Mouse (Mus musculus) forebrain, embryonic 12.5 days (tissue): ENCODE measurements around the gene Gm29776. TPM values are rescaled to one million over a fixed set of nuclear protein-coding genes. Genes with fewer than 3 reads are reported as not detected.

Experiments
- ATAC-seq: fragments of 200-750 bp; cut with Nextera tagmentation; 2 replicates; pipeline ENCODE4 v1.8.0; 2017; ENCODE audit warnings: moderate TSS enrichment; ENCODE audit not compliant: low FRiP score
- H3K27ac ChIP-seq: fragments of 300-500 bp; sonication (generic); 2 replicates; pipeline ENCODE4 v1.5.1; 2016; ENCODE audit warnings: mild to moderate bottlenecking
- H3K27me3 ChIP-seq: fragments of 300-500 bp; sonication (generic); 2 replicates; pipeline ENCODE4 v1.6.1; 2016; ENCODE audit warnings: mild to moderate bottlenecking
- H3K36me3 ChIP-seq: fragments of 300-500 bp; sonication (generic); replicated peaks from 2 replicates; pipeline ENCODE4 v1.6.1; 2016; ENCODE audit warnings: mild to moderate bottlenecking
- H3K4me1 ChIP-seq: fragments of 300-500 bp; sonication (generic); 2 replicates; pipeline ENCODE4 v1.6.1; 2016
- H3K4me2 ChIP-seq: fragments of 300-500 bp; sonication (generic); 2 replicates; pipeline ENCODE4 v1.6.1; 2016; ENCODE audit warnings: mild to moderate bottlenecking, moderate library complexity
- H3K4me3 ChIP-seq: fragments of 300-500 bp; sonication (generic); replicated peaks from 2 replicates; pipeline ENCODE4 v1.5.1; 2016; ENCODE audit warnings: mild to moderate bottlenecking
- H3K9ac ChIP-seq: fragments of 300-500 bp; sonication (generic); 2 replicates; pipeline ENCODE4 v1.6.1; 2016; ENCODE audit warnings: mild to moderate bottlenecking
- H3K9me3 ChIP-seq: fragments of 300-500 bp; sonication (generic); 2 replicates; pipeline ENCODE4 v1.6.1; 2016
- WGBS: fragments of 180-500 bp; shearing (Covaris S2); methylation state at CpG from one replicate; pipeline ENCODE4 v1.1.7; 2016; 5-methylcytosine and 5-hydroxymethylcytosine counted together
- polyA plus RNA-seq: library from polyadenylated mRNA; unstranded; fragments of >200 nt; fragmentation: Nextera tagmentation; extraction: Ambion mirVana; gene quantifications from 2 replicates; pipeline ENCODE4 v1.2.1, GENCODE M21; 2016

Gene Gm29776
- polyA plus RNA-seq, 1 experiment from 2014 or later = not detected

GRCm38 (mm10) chr14:54705844-54706243 lies 7.2 kb upstream of the Gm29776 start:
- ATAC-seq = no peak
- Histone ChIP-seq H3K4me2 (no peak overlapping the region), H3K4me3 (no peak overlapping the region), H3K27me3 (0 out of 2 replicates have a peak, but pooled peaks cover 4% of the 10 kb centered on the region), H3K9me3 (no peaks in the 10 kb centered on the region), H3K4me1 (no peaks in the 10 kb centered on the region), H3K27ac (no peak overlapping the region), H3K9ac (no peak overlapping the region), H3K36me3 (no peaks in the 10 kb centered on the region)
- 73% methylated on average over 5 of the region's 5 CpGs for WGBS

GRCm38 (mm10) chr14:54703207-54703606 lies 4.6 kb upstream of the Gm29776 start:
- Histone ChIP-seq H3K36me3 (no peaks in the 10 kb centered on the region), H3K9me3 (no peaks in the 10 kb centered on the region), H3K4me3 (no peak overlapping the region), H3K4me1 (no peaks in the 10 kb centered on the region), H3K27me3 (0 out of 2 replicates have a peak, but pooled peaks cover 4% of the 10 kb centered on the region), H3K4me2 (no peak overlapping the region), H3K9ac (no peak overlapping the region), H3K27ac (no peak overlapping the region)
- WGBS = 69% methylated on average over 10 of the region's 10 CpGs
- ATAC-seq = no peak

GRCm38 (mm10) chr14:54701298-54701697 lies 2.7 kb upstream of the Gm29776 start:
- Histone ChIP-seq H3K4me1 (no peaks in the 10 kb centered on the region), H3K4me2 (no peak overlapping the region), H3K27ac (no peak overlapping the region), H3K36me3 (no peaks in the 10 kb centered on the region), H3K27me3 (0 out of 2 replicates have a peak, but pooled peaks cover 4% of the 10 kb centered on the region), H3K9me3 (no peaks in the 10 kb centered on the region), H3K9ac (no peak overlapping the region), H3K4me3 (no peak overlapping the region)
- ATAC-seq = no peak
- 9% methylated on average over 6 of the region's 6 CpGs for WGBS

- no peaks in the 10 kb centered on the region for H3K9me3 ChIP-seq
- no peaks in the 10 kb centered on the region for H3K36me3 ChIP-seq
- no peak overlapping the region for H3K4me3 ChIP-seq
- H3K4me2 ChIP-seq = no peak overlapping the region
- H3K27me3 ChIP-seq = 0 out of 2 replicates have a peak, but pooled peaks cover 4% of the 10 kb centered on the region
- H3K9ac ChIP-seq = no peak overlapping the region
- no peak overlapping the region for H3K27ac ChIP-seq
- no peak for ATAC-seq
- H3K4me1 ChIP-seq = no peaks in the 10 kb centered on the region
- 64% methylated on average over 3 of the region's 3 CpGs for WGBS
These were observed 953 bp upstream of the Gm29776 start for GRCm38 (mm10) chr14:54699586-54699985.

- 91% methylated on average over 4 of the region's 4 CpGs for WGBS
- Histone ChIP-seq H3K4me1 (no peaks in the 10 kb centered on the region), H3K27ac (no peak overlapping the region), H3K27me3 (no peaks in the 10 kb centered on the region), H3K36me3 (peaks cover 16% of the 10 kb centered on the region), H3K9ac (no peak overlapping the region), H3K4me3 (no peak overlapping the region), H3K9me3 (no peaks in the 10 kb centered on the region), H3K4me2 (no peak overlapping the region)
- no peak for ATAC-seq
These were observed 1.9 kb downstream of the Gm29776 start for GRCm38 (mm10) chr14:54696752-54697151.

- Histone ChIP-seq H3K4me2 (no peak overlapping the region), H3K4me3 (no peak overlapping the region), H3K9ac (no peak overlapping the region), H3K9me3 (no peaks in the 10 kb centered on the region), H3K36me3 (peaks cover 27% of the 10 kb centered on the region), H3K4me1 (no peaks in the 10 kb centered on the region), H3K27ac (no peak overlapping the region), H3K27me3 (no peaks in the 10 kb centered on the region)
- 86% methylated on average over 6 of the region's 6 CpGs for WGBS
- no peak for ATAC-seq
These were observed 3.6 kb downstream of the Gm29776 start for GRCm38 (mm10) chr14:54695042-54695441.

GRCm38 (mm10) chr14:54687251-54687650 lies 11.4 kb downstream of the Gm29776 start:
- Histone ChIP-seq H3K4me2 (peak overlapping the region; percentile 73), H3K9me3 (no peaks in the 10 kb centered on the region), H3K4me3 (peak overlapping the region; percentile 86), H3K27ac (peak overlapping the region; percentile 61), H3K9ac (peak overlapping the region; percentile 88), H3K27me3 (no peaks in the 10 kb centered on the region), H3K4me1 (peaks cover 24% of the 10 kb centered on the region), H3K36me3 (peaks cover 37% of the 10 kb centered on the region)
- ATAC-seq = no peak
- WGBS = 11% methylated on average over 8 of the region's 8 CpGs

GRCm38 (mm10) chr14:54686522-54687143 lies 12.0 kb downstream of the Gm29776 start, which contains the start of gene Acin1:
TSS of gene Acin1 (minus strand) at chr14:54686931.
- Histone ChIP-seq H3K4me1 (peaks cover 24% of the 10 kb centered on the region), H3K9me3 (no peaks in the 10 kb centered on the region), H3K27me3 (no peaks in the 10 kb centered on the region), H3K27ac (peak within 1 kb of the TSS; percentile 96), H3K9ac (peak within 1 kb of the TSS; percentile 88), H3K4me3 (peak within 1 kb of the TSS; percentile 86), H3K36me3 (peaks cover 43% of the 10 kb centered on the region), H3K4me2 (peak within 1 kb of the TSS; percentile 83)
- ATAC-seq = peak; percentile 98
- WGBS = 0% methylated on average over 44 of the region's 44 CpGs

- Histone ChIP-seq H3K4me1 (peaks cover 24% of the 10 kb centered on the region), H3K27ac (peak within 1 kb of the TSS; percentile 96), H3K4me3 (peak within 1 kb of the TSS; percentile 86), H3K9ac (peak within 1 kb of the TSS; percentile 88), H3K9me3 (no peaks in the 10 kb centered on the region), H3K4me2 (peak within 1 kb of the TSS; percentile 83), H3K27me3 (no peaks in the 10 kb centered on the region), H3K36me3 (peaks cover 44% of the 10 kb centered on the region)
- WGBS = under 1% methylated on average over 41 of the region's 41 CpGs
- peak; percentile 83 for ATAC-seq
These were observed 12.5 kb downstream of the Gm29776 start, which contains the start of gene 1700123O20Rik for GRCm38 (mm10) chr14:54686063-54686521. TSS of gene 1700123O20Rik (plus strand) at chr14:54686216.

- Histone ChIP-seq H3K9me3 (no peaks in the 10 kb centered on the region), H3K9ac (peak overlapping the region; percentile 88), H3K4me3 (peak overlapping the region; percentile 86), H3K27me3 (no peaks in the 10 kb centered on the region), H3K36me3 (peaks cover 42% of the 10 kb centered on the region), H3K4me1 (peaks cover 24% of the 10 kb centered on the region), H3K27ac (peak overlapping the region; percentile 96; the same call in 1 of the 2 replicates), H3K4me2 (peak overlapping the region; percentile 83)
- WGBS = 17% methylated on average over 8 of the region's 8 CpGs
- peak; percentile 11; the same call in 1 of the 2 replicates for ATAC-seq
These were observed 13.2 kb downstream of the Gm29776 start for GRCm38 (mm10) chr14:54685471-54685870.

GRCm38 (mm10) chr14:54682396-54682795 lies 16.2 kb downstream of the Gm29776 start:
- no peak overlapping the region for H3K9ac ChIP-seq
- no peak overlapping the region for H3K4me2 ChIP-seq
- no peak for ATAC-seq
- no peaks in the 10 kb centered on the region for H3K27me3 ChIP-seq
- H3K27ac ChIP-seq = no peak overlapping the region
- 90% methylated on average over 3 of the region's 3 CpGs for WGBS
- H3K4me3 ChIP-seq = no peak overlapping the region
- peaks cover 13% of the 10 kb centered on the region for H3K4me1 ChIP-seq
- no peaks in the 10 kb centered on the region for H3K9me3 ChIP-seq
- H3K36me3 ChIP-seq = peaks cover 53% of the 10 kb centered on the region

- Histone ChIP-seq H3K27me3 (no peaks in the 10 kb centered on the region), H3K36me3 (peaks cover 77% of the 10 kb centered on the region), H3K9ac (no peak overlapping the region), H3K4me1 (no peaks in the 10 kb centered on the region), H3K4me2 (no peak overlapping the region), H3K4me3 (no peak overlapping the region), H3K9me3 (no peaks in the 10 kb centered on the region), H3K27ac (no peak overlapping the region)
- WGBS = 92% methylated on average over 16 of the region's 16 CpGs
- ATAC-seq = no peak
These were observed 19.9 kb downstream of the Gm29776 start for GRCm38 (mm10) chr14:54678657-54679304.
